Mouse (Mus musculus) mesoderm, embryonic 11.5 days (tissue): ENCODE results near the gene Rbm14.
"Not testable (repeated sequence)": the region's sequence is repeated elsewhere in the genome, so short reads cannot be mapped to it uniquely, and the experiment has no call there.

Experiments
- DNase-seq: peaks from one replicate; pipeline ENCODE4 v3.0.0-alpha.2; 2012; ENCODE audit warnings: low read depth, low spot score

The Rbm14 gene

DNA sequence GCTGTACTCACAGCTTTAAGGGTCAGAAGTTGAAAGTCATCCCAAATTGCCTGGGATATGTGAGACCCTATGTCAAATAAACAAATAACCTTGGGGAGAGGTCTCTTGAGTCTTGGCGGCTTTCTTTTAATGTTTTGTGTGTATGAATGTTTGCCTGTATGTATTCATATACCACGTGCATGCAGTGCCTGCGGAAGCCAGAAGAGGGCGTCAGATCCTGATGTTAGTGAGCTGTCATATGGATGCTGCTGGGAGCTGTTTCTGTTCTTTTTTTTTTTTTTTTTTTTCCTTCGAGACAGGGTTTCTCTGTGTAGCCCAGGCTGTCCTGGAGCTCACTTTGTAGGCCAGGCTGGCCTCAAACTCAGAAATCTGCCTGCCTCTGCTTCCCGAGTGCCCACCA is 1.6 kb upstream of the Rbm14 start:
- DNase-seq: peak; percentile 29

DNA sequence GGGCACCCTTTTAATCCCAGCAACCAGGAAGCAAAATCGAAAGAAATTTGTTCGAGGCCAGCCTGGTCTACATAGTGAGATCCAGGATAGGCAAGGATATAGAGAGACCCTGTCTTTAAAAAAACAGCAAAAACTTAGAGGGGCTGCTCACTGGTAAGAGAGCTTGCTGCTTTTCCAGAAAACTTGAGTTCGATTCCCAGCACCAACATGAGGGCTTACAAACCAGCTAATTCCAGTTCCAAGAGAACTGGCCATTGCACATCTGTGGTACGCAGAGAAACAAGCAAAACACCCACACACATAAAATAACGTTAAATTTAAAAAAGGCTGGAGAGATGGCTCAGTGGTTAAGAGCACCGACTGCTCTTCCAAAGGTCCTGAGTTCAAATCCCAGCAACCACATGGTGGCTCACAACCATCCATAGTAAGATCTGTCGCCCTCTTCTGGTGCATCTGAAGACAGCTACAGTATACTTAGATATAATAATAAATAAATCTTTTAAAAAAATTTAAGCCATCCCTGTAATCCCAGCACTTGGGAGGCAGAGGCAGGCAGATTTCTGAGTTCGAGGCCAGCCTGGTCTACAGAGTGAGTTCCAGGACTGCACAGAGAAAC is 1.0 kb upstream of the Rbm14 start:
- DNase-seq: not testable (repeated sequence)

DNA sequence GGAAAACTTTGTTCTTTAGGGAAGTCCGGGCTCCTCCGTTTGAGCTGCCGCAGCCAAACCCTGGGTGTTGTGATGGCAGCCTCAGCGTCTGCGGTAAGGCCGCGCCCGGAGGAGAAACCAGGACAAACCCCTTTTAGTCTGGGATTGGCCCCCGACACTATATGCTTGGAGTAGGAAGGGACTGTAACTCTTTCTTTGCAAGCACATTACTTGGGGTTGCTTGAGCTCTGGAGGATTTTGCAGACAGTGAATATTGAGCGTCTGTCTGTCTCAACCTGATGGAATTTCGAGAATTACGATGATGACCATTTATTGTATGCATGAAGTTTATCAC is 442 bp upstream of the Rbm14 start:
- no peak for DNase-seq

DNA sequence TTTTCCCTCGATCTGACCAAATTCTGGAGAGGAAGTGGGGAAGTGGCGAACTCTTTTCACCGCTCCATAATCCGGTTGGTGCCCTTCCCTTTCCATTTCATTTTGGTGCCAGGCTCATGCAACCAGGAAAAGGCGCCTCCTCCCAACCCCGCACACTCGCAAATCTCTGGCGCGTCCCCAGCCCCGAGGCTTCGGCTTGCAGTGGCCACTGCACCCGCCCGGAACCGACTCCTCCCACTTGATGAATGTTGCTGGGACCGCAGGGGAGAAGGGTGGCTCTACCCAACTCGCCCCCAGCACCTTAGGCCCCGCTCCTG is 730 bp downstream of the Rbm14 start:
- DNase-seq: no peak

DNA sequence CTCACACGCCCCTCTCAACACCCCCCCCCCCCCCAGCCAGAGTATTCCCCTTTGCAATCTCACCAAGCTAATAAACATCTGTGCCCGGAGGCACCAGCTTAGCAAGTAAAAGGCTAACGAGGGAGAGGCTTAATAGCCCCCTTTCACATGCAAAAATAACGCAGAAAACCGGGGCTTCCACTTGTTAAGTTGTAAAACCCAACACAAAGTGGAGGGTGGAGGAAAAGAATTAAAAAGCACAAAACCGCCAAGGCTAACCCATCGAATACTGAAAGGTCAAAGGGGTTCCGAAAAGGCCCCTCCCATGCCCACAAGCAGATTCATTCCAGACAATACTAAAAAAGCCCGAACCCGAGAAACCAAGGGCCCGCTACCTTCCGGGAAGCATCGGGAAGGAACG is 1.1 kb downstream of the Rbm14 start:
- no peak for DNase-seq

DNA sequence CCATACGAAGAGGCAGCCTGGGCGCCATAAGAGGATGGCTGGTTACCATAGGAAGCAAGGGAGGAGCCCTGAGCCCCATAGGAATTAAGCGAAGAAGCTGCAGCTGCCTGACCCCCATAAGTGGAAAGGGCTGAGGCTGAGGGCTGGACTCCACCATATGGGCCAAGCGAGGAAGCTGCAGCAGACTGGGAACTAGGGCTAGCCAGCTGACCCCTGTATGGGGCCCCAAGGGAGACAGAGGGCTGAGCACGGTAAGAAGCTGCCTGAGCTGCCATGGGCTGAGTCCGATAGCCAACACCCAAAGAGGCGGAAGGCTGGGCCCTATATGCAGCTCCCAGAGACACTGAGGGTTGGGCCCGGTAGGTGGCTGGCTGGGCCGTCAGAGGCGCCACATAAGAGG is 8.2 kb downstream of the Rbm14 start:
- no peak for DNase-seq

DNA sequence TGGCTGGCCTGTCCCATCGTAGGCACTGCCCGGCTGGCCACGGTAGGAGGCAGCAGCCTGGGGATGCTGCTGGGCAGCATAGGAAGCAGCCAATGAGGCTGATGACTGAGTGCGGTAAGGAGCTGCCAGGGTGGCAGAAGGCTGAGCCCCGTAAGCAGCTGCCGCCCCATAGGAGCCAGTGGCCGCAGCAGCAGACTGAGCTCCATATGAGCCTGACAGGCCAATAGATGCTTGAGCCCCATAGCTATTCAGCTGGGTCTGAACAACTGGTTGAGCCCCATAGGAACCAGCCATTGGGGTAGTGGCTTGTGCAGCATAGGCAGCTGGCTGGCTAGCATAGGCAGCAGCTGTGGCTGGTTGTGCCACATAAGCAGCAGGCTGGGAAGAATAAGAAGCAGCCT is 8.7 kb downstream of the Rbm14 start:
- DNase-seq: no peak

DNA sequence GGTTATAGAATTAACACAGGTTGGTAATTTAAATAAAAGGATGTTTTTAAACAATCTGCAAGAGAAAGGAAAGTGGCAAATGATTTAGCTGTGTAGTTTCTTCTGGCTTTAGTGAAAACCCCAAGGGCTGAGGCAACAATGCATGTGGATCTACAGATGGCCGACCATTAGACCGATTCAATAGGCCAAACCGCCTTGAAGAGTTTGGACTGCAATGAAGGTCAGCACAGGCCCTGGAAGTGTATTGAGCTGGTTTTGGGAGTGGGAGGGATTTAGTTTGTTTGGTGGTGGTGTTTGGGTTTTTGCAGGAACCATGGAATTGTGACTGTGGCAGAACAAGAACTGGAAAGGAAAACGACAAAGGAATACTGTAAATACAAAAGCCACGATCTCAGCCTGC is 12.4 kb downstream of the Rbm14 start:
- DNase-seq: no peak

DNA sequence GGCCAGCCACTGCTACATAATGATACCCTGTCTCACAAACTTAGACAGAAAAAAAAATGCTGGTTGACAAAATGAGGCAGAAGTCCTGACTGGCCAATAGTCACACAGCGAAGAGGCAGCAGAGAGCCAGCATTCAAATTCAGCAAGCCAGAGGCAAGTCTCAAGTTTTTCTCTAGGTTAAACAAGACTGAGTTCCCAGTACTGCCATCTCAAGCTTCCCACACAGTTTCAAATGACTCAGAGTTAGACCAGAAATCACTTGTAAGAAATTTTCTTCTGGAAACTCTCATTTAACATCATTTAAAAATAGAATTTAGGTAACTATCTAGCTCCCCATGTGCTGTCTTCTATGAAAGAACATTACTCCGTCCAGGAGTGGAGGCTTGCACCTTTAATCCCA is 13.6 kb downstream of the Rbm14 start:
- no peak for DNase-seq

DNA sequence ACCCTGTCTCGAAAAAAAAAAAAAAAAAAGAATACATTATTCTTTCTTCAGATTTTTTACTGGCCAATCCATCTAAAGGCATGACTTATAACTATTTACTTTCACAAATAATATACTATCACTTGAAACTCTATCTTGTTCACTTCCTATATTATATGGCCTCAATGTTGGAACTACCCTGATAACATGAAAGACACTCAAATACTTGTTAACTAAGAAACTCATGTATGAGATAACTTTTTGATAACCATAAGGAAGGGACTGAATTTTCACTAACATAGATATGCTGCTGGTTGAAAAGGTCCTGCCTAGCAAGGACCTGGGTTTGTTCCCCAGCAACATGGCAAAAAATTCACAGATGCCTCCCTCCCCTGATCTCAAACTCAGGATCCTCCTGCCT is 15.5 kb downstream of the Rbm14 start:
- no peak for DNase-seq

DNA sequence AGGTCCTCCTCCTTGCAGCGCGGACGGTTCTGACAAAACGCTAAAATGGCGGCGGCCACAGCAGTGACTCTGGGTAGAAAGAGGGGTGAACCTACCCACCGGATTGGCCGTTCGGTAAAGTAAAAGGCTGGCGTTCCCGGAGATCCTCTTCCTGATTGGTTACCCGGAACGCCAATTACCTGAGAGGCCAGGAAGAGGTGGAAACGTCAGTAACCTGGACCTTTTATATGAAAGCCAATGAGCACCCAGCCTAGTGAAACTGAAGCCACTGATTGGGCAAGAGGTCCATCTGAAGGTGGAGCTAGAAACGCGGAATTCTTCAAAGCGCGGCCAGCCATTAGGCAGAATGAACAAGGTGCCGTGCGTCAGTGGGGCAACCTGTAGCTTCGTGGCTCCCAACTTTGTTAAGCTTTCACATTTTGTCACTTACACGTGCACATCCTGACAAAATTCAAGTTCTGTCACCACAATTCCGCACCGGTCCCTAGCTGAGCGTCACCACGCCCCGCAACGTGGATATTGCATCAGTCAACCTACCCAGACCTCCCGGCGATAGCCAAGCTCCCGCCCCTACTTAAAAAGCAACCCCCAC is 17.5 kb downstream of the Rbm14 start, which contains the start of gene Rbm4:
Rbm4 (minus strand) TSS at position 71 of the 592 bp plus-strand sequence.
- DNase-seq: peak; percentile 100

DNA sequence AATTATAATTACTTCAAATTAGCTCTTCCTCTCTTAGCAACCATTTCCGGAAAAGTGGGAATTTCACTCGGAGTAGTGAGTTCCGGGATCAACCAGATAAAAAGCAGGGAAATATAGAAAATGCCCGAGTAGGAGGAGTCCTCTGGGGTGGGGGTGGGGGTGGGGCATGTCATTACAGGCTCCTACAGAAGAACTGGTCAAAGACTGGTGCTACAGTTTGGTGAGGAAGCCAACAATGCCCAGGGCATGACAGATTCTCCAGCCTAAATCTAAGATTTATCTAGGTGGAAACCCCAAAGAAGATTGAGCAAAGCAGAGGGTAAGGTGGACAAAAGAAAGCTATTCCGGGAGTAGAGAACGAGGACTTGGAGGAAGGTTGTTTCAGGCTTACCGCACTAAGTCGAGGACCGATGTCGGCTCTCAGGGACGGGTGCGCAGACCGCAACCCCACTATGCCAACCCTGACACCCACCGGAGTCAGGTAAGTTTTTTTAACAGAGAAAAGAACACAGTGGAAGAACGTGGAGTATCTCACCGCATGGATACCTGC is 18.1 kb downstream of the Rbm14 start:
- DNase-seq: no peak

DNA sequence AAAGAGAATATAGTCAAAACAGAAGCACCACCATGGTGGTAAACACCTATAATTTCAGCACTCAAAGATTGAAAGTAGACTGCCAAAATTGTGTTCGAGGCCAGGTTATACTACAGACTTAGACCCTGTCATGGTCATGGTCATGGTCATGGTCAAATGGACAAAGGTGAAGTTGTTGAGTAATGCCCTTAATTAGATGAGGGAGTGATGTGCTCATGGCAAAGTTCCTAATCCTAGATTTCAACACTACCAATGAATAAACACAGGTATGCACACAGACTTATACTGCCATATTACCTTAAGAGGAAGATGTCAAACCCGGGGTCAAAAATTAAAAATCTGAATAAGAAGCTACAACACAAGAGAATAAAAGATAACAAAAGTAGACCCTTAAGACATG is 25.1 kb downstream of the Rbm14 start:
- DNase-seq: no peak

DNA sequence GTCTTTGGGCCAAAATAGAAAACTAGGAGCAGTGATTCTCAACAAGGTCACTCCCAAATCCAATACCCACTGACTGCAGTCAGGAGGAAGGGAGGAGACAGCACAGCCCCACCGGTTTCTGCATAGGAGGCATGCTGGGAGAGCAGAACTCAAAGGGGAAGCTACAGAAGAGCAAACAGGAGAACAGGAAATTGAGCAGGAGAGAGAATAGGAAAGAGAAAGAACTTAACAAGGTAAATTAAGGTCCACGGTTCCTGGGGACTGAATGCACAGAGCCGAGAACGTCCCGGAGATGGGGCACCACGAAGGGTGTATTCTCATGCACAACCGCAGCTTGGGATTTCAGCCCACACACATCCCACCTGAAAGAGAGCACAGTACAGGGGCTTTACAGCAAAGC is 26.2 kb downstream of the Rbm14 start:
- DNase-seq: no peak

DNA sequence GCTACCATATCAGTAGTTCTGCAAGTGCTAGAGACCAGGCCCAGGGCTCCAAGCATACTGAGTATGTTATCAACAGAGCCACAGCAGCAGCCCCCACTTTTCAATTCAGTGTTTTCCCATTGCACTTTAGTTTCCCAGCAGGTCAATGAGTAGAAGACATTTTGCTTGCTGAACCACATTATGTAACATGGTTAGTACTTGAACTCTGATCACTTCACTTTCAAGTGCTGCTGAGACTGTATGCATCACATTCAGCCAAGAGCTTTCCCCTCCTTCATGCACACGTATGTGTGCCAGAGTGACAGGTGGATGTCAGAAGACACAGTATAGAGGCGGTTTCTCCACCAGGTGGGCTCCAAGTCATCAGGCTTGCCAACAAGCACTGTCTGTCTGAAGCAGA is 28.5 kb downstream of the Rbm14 start:
- no peak for DNase-seq

DNA sequence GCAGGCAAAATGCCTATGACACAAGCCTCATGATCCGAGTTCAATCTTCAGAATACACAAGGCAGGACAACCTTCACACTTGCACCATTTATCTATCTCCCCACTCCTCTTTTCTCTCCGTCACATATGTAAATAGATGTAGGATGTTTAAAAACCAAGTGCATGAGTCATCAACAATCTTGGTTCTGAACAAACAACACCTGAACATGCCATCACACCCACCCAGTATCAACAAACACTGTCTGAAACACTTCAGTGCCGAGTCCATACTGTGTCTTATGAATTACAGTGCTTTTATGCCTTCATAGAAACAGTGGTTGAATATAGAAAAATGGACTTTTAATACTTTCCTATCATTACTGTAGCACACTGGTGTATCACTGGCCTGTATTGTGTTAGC is 38.6 kb downstream of the Rbm14 start:
- no peak for DNase-seq

DNA sequence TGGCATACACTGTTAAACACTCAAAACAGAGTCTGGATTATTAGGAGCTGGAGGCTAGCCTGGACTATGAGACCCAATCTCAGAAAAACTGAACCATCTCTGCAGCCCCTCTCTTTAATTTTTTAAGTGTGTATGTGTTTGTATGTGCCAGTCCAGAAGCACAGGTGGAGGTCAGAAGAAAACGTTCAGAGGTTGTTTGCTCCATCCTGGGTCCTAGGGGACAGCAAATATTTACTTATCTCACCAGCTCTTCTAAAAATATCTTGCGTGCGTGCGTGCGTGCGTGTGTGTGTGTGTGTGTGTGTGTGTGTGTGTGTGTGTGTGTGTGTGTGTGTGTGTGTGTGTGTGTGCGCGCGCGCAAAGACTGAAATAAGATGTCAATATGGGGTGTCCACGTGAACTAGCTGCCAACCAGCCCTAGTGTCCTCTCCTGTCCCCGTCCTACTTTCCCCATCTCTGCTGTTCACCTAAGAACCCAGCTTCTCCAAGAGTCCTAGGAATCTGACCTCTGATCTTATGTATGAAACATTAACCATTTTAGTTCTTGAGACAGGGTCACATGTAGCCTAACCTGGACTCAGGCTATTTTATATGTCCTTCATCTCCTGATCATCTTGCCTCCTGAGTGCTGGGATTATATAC is 43.8 kb downstream of the Rbm14 start:
- DNase-seq: no peak

DNA sequence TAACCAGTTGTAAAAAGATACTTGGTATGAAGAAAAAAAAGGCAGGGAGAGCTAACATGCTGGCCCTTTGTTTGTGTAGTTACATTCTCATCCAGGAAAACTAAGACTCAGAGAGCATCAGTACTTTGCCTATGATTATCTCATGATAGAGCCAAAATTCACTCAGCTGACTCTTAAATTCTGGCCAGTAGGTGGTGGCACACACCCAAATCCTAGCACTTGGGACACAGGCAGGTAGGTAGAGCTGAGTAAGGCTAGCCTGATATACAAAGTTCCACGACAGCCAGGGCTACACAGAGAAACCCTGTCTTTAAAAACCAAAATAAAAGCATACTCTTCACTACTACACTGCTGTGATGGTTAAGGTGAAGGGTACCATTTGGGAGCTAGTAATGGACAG is 48.6 kb downstream of the Rbm14 start:
- no peak for DNase-seq

DNA sequence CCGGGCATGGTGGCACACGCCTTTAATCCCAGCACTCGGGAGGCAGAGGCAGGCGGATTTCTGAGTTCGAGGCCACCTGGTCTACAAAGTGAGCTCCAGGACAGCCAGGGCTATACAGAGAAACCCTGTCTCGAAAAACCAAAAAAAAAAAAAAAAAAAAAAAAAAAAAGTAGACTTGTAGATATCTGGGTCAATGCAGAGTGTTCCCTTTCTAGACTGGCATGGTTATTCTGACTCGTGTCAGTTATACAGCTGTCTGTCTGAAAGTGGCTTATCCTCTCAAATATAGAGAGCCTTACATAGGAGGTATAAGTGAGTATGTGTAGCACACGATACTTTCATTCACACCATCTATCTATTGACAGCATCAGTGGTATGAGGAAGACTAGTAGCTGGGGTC is 50.9 kb downstream of the Rbm14 start:
- not testable (repeated sequence) for DNase-seq

DNA sequence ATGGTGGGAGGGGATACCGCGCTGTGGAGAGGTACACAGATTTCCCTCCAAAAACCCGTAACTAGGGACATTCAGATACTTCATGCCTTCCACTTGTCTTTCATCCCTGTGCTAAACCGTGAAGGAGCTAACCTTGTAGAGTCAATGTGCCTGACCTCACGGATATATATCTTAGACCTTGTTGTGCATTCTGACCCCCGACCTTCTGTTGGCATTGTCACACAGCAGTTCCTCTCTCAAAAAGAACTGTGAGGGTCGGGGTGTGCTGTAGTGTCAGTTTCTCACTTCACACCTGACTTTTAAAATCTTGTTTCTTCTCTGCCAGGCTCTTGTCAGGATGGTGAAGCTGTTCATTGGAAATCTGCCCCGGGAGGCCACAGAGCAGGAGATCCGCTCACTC is 54.5 kb downstream of the Rbm14 start:
- no peak for DNase-seq

DNA sequence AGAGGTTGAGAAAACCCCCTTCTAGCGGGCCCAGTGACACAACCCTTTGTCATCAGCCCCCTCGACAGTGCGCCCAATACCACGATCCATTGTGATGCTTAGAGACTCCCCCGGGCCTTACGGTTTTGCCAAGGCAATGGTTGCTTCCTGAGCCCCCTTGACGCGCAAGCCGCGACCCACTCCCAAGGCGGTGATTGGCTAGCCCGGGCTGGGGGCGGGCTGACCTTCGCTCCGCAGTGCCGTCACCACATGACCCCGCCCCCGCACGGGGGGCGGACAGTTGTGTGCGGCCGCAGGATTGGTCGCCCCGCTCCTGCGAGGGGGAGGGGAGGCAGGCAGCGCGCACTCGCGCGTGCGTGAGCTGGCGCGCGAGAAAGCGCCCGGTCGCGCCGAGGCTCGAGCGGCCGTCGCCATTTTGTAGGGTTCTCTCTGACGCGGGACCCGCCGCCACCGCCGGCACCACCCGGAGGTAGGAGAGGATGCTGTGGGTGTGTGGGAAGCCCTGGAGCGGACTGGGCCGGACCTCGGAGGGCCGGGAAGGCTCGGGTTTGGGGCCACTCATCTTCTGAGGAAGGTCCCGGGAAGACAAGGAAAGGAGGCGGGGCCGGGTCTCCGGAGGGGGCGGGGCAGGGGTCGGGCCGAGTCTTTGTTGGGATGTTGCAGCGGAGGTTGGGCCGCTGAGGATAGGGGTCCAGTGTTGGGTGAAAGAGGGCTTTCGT is 55.1 kb downstream of the Rbm14 start, which contains the start of gene Rbm4b:
Rbm4b (plus strand) TSS at position 305 of the 719 bp plus-strand sequence.
- DNase-seq: peak; percentile 100

DNA sequence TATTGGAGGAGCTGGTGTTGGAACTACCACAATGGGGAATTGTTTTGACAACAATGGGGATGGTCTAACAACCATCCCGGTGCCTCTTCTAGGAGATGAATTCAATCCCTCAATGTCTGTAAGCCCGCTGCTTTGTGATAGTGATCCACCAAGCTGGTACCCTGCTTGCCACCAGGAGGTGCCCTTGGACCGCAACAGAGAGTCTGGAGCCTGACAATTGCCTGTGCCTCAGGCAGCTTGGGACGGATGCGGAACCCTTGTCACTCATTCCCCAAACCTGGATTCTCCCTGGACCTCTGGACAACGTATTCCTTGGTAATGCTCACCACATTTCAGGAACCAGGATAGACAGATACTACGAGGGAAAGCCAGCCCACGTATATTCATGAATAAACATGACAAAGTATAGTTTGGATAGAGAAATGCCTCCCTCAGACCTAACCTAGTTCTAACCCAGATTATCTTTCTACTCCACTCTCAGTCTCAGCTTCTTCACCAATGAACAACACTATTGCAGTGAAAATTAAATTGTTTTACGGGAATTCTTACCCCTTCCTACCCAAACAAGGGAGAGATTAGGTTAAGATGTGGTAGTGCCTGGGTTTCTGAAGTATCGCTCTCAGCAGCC is 55.8 kb downstream of the Rbm14 start:
- peak; percentile 92 for DNase-seq
